Mouse (Mus musculus) forelimb bud, embryonic 11.5 days (tissue): Measurements from ENCODE around the gene Palld.

Experiments
- DNase-seq: peaks from one replicate; pipeline ENCODE4 v3.0.0-alpha.2; 2012; ENCODE audit warnings: low read depth, low spot score

The Palld gene

DNA sequence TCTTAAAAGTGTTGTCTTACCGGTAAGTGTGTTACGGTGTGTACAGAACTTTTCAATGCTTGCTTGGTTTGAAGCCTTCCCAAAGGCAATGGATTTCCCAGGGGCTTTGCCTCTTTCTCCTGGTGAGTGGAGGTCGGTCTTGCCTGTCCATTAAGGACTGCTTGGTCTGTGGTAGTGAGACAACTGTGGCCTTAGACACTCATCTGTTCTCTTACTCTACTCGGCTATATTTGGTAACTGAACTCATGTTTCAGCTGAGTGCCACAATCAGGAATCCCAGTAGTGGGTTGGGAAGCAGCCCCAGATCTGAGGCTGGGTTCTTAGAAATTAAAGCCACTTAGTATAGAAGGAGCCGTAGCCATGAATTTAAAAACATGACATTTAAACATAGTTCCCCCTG, at the start of gene Palld:
Gene Palld, minus strand, starts transcription at position 170 of the 400 bp plus-strand sequence.
- DNase-seq = no peak

- DNase-seq = no peak
Observed at GRCm38 (mm10) chr8:61937576-61937975, 35.1 kb upstream of the Palld start.

- DNase-seq = no peak
Observed at GRCm38 (mm10) chr8:61933243-61933642, 30.8 kb upstream of the Palld start.

GRCm38 (mm10) chr8:61927777-61928494, 25.4 kb upstream of the Palld start, which contains the start of gene Ddx60:
Gene Ddx60 (plus strand): TSS chr8:61928087.
- DNase-seq = no peak

DNA sequence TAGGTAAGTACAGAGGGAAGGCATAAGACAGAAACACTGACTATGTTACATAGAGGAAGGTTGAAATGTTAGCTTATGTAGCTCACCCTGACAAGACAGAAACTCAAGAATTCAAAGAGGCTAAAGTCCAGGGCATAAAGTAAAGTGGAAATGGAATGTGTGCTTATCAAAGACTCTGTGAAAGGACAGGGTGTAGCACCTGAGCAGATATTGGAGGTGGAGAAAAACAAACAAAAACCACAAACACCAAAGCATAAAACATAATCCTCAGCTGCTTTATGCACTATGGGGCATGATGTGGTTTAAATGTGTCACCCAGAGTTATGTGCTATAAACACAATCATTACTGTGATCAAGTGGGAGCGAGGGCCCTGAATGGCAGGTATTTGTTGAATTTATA, 22.0 kb upstream of the Palld start:
- no peak for DNase-seq

DNA sequence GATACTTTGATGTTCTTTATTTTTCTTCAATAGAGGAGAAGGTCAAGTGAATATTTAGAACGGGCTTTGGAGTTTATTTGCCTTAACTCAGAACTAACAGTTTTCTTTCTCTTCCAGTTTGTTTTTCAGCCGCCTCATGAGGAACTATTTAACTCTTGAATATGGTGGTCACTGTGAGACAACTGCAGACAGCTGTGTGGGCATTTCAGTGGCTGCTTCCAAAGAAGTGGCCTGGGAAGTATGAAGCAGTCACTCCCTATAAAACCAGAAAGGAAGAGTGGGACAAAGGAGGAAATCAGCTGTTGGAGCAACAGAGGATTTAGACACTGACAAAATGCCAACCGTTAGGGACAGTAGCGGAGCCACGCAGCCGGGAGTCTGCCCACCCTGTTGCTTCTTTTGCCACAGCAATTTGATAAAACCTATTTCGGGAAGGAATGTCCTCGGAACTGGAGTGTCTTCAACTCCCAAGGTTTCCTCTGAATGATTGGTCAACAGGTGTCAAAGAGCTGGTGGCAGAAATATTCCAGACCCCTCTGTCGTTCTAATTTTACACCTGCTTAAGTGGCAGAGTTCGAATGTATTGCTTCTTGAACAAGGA, 19.1 kb upstream of the Palld start:
- DNase-seq = no peak

- DNase-seq = no peak
Observed at GRCm38 (mm10) chr8:61920389-61920788, 17.9 kb upstream of the Palld start.

DNA sequence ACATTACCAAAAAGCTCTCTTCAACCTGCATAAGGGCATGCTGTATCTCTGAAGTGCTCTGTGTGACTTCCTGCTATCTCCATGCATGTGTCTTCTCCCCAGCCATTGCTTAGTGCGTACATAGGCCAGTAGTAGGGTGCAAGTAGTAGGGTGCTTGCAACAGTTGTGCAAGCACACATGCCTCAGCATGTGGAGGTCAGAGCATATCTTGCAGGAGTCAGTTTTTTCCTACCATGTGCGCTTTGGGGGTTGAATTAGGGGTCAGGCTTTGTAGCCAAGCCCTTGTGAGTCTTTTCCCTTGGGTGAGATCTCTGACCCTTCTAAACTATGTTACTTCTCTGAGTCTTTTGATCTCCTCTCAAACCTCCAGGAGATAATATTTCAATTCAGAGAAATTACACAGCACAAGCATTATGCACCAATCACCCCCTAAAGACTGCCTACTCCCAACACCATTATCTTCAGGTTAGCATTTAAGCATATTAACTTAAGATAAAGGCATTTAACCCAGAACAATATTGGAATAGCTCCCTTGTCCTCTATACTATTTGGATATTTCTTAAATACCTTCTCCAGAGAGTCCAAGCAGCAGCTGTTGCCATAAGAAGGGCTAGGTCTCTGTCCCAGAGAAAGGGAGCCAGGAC, 16.8 kb upstream of the Palld start:
- DNase-seq = no peak

DNA sequence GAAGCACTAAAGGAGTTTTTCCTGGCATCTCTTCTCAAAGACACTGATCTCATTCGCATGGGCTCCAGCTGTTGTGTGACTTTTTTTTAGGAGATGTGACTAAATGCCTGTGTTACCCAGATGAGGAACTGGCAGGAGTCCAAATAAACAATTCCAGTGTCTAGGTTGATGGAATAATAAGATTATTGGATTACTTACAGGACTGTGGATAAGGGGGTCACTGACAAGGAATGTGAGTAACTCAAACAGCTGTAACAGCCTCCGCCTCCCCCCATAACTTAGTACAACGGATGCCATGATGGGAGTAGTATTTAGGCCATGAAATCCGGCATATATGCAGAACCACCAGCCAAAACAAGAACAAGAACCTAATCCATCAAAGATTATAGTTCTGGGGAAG, 14.8 kb upstream of the Palld start:
- no peak for DNase-seq

- DNase-seq = no peak
Observed at GRCm38 (mm10) chr8:61913957-61914356, 11.5 kb upstream of the Palld start.

DNA sequence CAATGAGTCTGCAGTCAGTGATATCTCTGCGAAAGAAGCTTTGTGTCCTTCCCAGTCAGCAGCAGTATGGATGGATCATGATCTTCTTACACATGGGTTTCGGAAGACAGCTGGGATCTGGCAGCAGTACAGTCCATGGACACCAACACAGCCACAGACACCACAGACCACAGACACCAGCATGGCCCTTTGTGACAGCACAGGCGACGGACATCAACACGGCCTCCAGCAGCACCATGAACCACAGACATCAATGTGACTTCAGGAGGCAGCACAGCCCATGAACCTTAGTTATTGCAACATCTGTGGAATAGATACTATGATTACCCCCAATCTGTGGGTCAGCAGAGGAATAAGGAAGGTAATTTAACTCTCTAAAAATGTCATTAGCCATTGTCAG, 10.3 kb upstream of the Palld start:
- no peak for DNase-seq

DNA sequence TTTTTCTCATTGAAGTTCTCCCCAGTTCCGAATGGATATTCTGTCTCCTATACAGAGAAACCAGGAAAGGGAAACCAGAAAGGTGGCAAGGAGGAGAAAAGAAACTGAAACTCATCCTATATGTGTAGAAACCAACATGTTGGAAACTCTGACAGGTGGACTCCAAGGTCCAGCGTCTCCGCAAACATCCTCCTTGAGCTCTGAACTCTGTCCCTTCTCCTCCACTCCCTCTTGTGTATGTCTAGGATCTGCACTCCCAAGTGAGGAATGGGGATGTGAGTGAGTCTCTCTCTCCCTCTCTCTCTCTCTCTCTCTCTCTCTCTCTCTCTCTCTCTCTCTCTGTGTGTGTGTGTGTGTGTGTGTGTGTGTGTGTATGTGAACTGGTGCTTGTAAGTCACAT, 6.8 kb upstream of the Palld start:
- no peak for DNase-seq

DNA sequence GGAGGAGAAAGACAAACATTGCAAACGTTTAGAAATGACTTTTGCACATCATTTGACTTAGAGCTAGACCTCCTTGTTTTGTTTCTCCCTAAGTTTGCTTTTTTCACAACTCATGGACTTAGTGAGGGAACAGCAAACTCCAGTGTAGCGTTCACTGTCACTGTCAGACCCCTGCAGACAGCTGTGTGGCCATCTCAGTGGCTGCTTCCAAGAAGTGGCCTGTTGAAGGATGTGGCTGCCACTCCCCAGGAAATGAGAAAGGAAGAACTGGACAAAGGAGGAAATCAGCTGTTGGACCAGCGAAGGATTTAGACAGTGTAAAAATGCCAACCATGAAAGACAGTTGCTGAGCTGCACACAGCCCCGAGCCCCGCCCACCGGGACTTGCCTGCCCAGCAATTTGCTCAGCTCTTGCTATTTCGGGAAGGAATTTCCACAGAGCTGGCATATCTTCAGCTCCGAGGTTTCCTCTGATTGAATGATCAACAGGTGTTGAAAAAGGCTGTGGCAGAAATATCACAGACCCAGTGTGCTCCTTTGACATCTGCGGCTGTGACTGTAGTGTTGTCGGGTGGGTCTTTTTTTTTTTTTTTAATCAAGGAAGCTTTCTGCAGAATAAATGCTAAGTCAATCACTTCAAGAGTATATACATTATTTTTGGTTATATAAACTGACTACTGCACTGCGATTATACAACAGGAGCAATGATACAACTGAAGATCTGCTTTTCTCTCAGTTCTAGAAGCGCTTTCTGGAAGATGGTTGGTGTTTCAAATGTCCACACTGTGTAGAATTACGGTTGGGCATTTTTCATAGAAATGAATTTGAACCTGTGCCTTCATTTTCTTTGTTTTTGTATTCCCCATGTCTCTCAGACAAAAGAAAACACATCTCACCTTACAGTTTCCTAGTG, 6.1 kb upstream of the Palld start:
- DNase-seq = no peak

GRCm38 (mm10) chr8:61901028-61901717, 1.3 kb downstream of the Palld start:
- DNase-seq = no peak

DNA sequence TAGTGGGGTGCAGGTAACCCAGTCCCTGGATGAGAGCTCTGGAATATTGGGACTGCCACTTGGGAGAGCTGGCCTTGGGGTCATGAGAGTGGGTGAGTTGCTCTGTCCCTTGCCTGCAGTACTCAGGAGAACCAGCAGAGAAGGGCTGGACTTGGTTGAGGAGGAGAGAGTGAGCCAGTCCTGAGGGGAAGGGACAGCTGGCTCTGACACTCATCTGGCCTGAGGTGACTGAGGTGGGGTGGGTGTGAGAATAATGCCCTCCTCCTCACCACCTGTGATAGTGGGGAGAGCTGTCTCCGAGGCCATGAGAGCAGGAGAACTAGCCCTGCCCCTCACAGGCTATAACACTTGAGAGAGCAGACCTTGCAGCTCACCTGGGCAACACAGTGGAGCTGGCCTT, 5.1 kb downstream of the Palld start:
- DNase-seq = no peak

DNA sequence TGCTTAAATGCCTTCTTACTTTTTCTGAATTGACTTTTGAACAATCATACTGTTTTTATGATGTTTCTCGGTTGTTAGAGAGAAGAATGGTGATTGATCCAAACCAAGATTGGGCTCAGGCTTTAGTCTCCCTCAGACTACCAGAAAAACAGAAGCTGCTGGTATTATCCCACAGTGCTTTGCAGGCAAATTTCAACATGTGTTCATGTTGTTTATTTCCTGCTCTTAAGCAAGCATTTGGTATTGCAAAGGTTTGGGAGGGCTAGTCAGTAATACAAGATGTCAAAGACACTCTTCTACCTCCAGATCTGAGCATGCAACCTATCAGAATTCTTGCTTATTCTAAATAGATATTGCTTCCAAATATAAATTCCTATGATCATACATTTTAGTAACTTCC, 5.7 kb downstream of the Palld start:
- no peak for DNase-seq

- peak; percentile 57 for DNase-seq
Observed at GRCm38 (mm10) chr8:61894062-61894461, 8.4 kb downstream of the Palld start.

DNA sequence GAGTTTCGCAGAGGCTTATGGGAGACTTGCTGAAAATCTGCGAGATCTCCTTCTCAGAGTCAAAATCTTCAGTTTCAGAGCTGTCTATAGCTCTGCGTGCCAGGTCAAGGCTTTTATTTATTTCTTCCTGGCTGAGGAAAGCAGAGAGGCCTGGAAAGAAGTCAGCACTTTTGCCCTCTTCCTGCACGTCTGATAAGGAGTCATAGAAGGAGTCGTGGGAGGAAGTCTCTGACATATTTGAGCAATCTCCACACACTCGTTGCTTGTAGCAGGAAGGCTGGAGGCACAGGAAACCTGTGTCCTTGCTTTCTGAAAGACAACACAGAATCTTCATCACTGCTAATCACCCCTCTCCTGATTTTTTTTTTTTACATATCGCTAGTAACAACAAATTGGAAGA, 24.9 kb downstream of the Palld start:
- no peak for DNase-seq

DNA sequence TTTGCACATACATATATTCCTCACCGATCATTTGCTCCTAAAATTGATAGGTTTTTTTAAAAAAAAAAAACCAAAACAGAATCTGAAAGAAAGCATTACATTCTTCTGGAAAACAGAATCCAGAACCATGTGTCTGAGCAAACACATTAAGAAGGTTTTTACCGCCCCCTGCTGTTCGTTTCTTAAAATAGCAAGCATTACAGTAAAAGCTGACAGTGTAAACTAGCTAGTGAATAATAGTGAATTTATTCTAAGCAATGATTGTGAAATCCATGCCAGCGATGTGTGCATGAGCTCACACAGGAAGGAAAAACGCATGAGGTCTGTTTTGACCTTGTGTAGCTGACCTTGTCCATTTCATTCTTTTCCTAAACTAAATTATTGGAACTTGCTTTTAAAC, 27.2 kb downstream of the Palld start:
- DNase-seq = peak; percentile 80

DNA sequence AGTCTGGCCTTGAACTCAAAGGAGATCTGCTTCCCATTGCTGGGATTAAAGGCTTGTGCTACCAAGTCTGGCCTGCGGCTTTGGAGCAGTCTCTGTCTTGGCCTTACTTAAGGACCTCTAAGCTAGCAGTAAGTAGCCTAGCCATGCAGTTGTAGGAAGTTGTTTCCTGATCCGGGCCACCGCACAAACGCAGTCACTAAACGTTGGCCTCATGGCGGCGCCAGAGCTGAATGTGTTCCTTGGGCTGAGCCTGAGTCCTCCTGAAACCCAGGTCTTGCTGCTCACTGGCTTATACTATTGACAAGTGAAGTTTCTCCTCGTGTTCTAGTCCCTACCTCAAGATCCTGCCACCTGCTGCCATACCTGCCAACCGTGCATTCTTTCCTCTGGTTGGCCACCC, 28.5 kb downstream of the Palld start:
- DNase-seq = no peak

DNA sequence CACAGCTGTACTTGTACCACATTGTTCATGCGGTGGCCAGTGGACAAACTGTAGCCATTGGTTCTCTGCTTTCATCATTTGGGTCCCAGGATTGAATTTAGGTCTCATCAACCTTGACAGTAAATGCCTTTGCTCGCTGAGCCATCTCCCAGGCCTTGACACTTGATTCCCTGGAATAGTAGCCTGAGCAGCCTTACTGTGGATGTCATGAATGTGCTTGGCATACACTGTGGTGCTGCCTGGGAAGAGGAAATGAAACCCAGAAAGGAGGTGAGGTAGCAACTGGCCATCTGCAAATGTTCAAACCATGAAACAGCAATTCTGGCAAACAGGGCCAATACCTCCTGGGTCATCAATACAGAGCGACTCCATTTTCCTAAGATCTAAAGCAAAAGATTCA, 34.0 kb downstream of the Palld start:
- DNase-seq = no peak
